Mouse (Mus musculus): ENCODE measurements around the gene Csf2rb. TPM values are rescaled to one million over a fixed set of nuclear protein-coding genes. Genes with fewer than 3 reads are reported as not detected.
A peak's percentile ranks its signal among the peaks of the same experiment; 100 is the strongest.
"Not testable (repeated sequence)": the region's sequence is repeated elsewhere in the genome, so short reads cannot be mapped to it uniquely, and the experiment has no call there.

Gene Csf2rb
- polyA plus RNA-seq, 1 experiment from 2014 or later: 5.5 TPM

GRCm38 (mm10) chr15:78327753-78328341, 2.3 kb downstream of the Csf2rb start:
- not testable (repeated sequence) for DNase-seq (ENCODE audit: low spot score)

DNA sequence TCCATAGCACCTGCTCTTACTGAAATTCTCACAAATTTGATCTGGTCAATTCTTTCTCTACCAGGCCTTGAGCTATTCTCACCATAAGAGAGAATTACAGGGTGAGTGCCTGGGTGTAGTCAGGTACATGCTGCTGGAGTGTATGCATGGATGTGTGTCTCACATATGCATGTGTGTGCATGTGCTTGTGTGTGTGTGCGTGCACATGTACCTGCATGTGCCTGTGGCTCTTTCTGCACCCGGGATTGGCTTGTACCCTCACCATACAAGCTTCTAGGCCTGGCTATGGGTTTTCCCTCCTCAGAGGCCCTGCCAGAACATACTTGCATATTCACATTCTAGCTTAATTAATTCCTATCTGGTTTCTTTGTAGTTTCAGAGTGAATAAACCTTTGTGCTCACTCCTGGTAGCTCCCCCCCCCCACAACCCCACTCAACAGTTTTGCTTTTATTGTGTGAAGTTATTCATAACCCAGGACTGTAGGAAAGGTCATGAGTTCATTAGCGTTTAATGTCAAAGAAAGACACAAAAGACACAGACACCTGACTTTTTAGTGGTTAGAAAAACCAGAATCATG, 3.1 kb downstream of the Csf2rb start:
- DNase-seq (ENCODE audit: low spot score): no peak

GRCm38 (mm10) chr15:78329972-78330371, 4.4 kb downstream of the Csf2rb start:
- not testable (repeated sequence) for DNase-seq (ENCODE audit: low spot score)

GRCm38 (mm10) chr15:78330706-78331105, 5.2 kb downstream of the Csf2rb start:
- DNase-seq (ENCODE audit: low spot score): no peak

DNA sequence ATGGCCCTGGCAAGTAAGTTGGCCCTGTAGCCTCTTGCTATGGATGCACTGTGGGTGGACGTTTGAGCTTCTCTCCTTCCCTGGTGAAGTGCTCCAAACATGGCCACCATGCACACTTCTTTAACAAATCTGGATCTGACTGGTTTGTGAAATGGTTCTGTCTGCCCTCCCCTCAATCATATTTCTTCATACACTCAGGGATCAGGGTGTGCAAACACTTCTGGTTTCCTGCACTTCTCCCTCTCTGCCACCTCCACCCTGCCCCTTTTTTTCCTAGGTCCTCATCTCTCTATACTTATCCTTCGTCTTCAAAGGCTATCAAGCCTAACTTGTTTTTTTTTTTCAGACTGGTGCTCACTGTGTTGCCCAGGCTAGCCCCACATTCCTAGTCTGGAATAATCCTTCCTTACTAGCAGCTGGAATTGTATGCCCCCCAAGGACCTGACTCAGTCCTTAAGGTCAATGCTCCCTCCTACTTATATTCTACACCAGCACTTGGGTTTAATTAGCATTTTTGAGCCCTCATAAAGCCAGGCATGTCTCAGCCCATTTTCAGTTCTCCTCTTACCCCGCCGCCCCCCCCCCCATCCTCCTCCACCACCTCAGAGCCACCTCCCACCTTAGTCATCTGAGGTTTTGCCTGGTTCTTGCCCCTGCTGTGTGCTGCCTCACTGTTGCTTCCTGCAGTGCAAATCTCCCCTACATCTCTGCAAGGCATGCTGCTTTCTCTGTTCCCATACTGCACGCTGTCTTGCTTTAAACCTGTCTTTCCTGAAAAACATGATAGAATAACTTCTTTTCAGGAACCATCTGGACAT, 6.2 kb downstream of the Csf2rb start:
- no peak for DNase-seq (ENCODE audit: low spot score)

DNA sequence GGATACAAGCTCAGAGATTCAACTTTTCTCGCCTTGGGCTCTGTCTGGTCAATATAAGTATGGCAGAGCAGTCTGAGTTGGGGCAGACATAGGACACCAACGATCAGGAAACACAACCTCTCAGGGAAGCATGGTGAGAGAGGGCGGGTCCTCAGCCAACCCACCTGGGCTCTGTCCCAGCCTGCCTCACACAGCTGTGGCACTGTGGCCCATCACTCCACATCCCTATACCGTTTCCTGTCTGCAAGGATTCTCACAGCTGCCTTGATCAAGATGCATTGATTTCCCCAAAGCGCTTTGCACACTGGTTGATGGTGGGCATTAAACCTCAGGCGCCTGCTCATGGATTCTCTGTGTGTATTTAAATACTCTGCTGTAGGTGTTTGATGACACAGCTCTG, 7.4 kb downstream of the Csf2rb start:
- peak; percentile 51 for DNase-seq (ENCODE audit: low spot score)

DNA sequence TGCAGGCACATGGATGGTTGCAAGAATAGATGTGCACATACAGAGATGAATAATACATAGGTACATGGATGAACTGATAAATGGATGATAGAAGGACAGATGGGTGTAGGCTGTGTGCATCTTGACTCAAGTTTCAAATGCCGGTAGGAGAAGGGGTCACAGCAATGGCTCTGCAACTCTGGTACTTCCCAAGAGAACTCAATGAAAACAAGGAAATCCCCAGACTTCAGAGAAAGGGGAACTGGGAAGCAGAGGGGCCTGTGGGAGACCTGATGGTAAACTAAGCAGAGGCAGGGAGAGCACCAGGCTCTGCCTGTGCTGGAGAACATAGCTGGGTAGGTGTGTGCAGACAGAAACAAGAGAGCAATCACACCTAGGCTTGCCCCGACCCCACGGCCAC, 8.8 kb downstream of the Csf2rb start:
- no peak for DNase-seq (ENCODE audit: low spot score)

DNA sequence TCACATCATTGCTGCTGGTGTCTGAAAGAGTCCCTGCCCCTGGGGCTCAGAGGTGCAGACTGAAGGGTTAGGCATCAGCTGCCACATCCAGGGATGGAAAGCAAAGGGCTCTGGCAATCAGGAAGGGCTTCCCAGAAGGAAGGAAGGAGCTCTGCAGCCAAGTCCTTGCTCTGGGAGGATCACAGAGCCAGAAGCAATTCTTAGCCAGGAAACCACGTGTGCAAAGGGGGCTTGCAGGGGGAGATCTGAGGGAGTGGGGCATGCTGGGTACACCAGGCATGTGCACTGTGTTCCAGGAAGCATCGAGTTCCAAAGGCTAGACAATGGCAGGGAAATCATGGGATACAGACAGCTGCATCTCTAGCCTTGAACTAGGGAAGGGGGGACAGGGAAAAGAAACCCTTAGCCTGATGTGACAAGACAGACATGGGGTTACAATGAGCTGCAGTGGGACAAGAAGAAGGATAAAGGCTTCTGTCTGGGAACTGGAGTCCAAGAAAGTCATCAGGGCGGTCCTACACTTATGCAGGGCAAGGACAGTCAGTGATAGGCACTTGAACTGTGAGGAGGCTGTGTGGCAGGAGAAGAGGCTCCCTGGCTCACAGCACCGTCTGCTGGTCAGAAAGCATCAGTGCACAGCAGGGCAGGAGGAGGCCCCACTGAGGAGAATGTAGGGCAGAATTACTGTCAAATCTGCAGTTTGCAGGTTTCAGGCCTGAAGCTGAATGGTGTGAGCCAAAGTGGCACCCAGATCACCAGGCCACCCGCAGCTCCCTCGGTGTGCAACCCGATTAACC, 14.3 kb downstream of the Csf2rb start:
- DNase-seq (ENCODE audit: low spot score): peak; percentile 54

DNA sequence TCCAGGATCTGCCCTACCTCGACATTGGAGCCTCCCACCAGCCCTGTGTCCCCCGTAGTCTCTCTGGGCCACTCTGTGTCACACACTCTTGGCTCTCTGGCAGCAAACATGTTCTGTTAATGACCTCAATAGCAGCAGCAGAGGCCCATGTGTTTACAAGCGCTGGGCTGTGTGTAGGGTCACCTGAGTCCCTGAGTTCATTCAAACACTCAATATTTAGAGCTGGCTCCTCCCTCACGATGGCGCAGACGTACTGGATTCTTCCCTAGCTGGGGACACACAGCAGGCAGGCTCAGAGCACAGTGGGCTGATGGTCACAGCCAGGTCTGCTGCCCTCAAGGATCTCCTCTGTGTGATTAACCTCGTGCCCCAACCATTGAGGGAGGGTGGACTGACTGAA, 15.4 kb downstream of the Csf2rb start:
- DNase-seq (ENCODE audit: low spot score): not testable (repeated sequence)

- DNase-seq (ENCODE audit: low spot score): no peak
Measured at GRCm38 (mm10) chr15:78343683-78344082, 18.1 kb downstream of the Csf2rb start.

GRCm38 (mm10) chr15:78344567-78344966, 19.0 kb downstream of the Csf2rb start:
- no peak for DNase-seq (ENCODE audit: low spot score)

DNA sequence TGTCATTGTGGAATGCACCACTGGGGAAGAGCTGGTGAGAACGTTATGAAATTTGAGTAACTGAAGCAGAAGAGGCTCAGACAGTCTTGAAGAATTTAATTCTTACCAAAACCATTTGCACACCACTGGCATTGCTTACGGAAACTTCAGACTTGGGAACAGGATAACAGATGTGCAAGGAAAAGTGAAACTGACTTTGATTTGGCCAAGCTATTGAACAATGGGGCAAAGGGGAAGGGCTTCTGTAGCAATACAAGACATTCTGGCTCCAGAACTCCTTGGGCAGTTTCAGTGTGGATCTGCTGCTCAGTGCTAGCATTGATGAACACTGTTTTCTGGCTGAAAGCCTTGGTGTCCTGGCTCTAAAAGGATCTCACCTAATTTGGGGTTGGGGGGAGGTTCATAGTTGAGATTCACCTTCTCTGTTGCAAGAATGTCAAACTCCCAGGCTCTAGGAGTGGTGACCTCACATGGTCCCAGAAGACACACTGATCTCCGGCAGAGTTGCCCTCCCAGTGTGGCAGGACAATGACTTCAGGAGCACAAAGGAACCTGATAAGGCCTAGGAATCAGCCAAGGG, 26.1 kb downstream of the Csf2rb start:
- DNase-seq (ENCODE audit: low spot score): no peak

DNA sequence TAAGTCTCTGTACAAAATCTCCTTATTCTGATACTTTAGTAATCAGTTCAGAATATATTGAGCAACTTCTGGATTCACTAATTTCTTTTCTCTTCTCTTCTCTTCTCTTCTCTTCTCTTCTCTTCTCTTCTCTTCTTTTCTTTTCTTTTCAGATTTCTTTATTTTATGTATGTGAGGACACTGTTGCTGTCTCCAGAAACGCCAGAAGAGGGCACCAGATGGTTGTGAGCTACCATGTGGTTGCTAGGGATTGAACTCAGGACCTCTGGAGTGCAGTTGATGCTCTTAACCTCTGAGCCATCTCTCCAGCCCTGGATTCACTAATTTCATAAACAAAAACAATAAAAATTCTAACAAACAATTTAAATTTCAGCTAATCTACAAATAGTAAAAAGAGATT, 29.4 kb downstream of the Csf2rb start:
- DNase-seq (ENCODE audit: low spot score): peak; percentile 56

DNA sequence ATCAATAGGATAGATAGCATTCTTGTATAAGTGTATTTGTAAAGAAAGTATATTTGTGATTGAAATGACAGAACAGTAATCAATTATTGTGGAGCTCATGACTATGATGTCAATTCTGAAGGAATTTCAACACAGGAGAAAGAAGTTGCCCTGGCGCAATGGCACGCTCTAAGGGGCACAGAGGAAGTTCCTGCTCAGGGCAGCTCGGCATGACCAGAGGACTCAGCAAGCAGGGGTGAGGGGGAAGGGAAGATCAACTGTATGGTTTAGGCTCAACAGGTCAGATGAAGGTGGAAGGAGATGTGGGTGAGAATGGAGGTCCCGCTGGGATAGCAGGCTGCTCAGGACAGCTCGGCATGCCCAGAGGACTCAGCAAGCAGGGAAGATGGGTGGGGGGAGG, 30.0 kb downstream of the Csf2rb start:
- DNase-seq (ENCODE audit: low spot score): no peak

- DNase-seq (ENCODE audit: low spot score): no peak
Measured at GRCm38 (mm10) chr15:78365916-78366315, 40.4 kb downstream of the Csf2rb start.

DNA sequence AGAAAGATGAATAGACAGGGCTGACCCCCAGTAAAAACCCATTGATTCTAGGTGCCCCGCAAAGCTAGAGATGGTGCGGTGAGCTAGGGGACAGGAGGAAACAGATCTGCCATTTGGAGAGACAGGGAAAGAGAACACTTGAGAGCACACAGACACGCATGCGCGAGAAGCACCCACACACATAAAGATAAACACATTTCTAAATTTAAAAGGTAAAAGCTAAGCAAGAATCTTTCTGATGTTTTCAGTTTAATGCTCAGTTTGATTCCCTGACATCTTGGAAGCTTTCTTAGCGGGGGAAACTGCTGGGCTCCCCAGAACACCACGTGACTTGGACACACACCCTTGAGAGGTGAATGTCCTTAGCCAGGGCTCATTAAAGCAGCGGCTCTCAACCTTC, 41.3 kb downstream of the Csf2rb start:
- no peak for DNase-seq (ENCODE audit: low spot score)

DNA sequence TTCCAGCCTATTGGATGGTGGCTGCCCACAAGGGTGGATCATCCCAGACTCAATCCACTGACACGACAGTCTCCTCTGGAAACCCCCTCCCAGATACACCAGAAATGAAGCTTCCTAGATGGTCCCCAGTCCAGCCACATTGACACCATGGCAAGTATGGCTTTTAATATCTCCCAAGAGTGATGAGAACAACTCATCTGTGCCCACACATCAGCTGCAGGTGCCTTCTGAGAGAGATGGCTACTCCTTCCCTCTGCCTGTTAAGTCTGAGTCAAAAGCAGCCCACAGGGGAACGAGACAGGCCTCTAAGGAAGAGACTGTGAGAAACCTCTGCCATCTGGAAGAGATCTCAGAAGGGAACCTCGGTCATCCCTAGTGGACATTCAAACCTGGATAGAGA, 42.3 kb downstream of the Csf2rb start:
- no peak for DNase-seq (ENCODE audit: low spot score)

DNA sequence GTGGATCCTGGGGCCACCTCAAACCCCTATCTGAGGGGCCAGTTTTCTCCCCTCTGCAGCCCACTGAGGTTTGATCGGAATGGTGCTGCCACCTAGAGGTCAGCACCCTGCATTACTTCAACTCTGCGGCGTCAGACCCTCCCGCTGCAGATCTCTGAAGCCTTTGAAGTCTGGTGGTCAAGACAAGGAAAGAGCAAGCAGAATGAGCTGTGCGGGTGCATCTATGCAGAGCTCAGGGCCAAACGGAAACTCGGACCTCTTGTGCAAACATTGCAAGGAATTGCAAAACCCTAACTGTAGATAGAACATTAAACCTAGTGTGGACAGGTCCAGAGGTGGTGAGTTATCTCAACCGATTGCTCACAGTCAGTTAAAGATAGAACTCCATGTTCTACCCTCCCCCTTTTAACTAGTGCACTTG, 43.4 kb downstream of the Csf2rb start:
- DNase-seq (ENCODE audit: low spot score): peak; percentile 42

- DNase-seq (ENCODE audit: low spot score): no peak
Measured at GRCm38 (mm10) chr15:78369641-78370040, 44.1 kb downstream of the Csf2rb start.

- no peak for DNase-seq (ENCODE audit: low spot score)
Measured at GRCm38 (mm10) chr15:78372796-78373195, 47.2 kb downstream of the Csf2rb start.

DNA sequence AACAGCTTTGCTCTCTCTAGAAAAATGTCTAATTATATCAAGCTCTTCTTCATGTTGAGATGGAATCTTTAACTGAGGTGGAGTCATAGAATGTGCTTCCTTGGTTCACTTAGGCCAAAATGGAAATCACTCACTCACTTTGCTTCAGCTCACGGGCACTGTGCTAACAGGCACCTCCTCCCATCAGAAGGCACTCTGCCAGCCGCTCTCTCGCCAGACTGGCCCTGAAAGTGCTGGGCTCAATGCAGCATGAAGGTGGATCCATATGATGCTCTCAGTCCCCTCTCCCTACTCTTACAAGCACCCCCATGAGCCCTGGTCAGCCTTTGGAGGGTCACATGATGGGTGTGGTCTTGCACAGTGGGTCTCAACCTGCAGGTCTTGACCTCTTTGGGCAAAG, 48.7 kb downstream of the Csf2rb start:
- DNase-seq (ENCODE audit: low spot score): no peak

Measured in thymus, postnatal 0 days (tissue).